Mouse (Mus musculus): ENCODE results near the gene Smad3.

The Smad3 gene

DNA sequence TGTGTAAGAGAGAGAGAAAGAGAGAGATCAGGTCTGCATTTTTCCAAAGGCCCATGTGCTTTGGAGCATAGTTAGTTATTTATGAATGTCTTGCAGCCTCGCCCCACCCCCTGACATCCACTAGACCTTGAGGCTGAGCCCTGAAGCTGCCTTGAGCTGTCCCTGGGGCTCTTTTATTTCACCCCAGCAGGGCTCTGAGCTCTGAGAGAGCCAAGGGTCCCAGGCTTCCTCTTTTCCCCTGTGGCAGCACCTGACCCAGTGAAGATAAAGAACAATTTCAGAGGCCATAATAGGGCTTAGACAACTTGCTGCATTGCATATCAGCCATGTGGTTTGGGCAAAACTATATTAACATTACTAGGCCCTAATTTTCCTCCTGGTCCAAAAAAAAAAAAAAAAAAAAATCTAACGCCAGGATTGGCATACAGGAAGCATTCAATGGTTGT is 93.5 kb downstream of the Smad3 start:
- DNase-seq (ENCODE audit: low spot score) = no peak

DNA sequence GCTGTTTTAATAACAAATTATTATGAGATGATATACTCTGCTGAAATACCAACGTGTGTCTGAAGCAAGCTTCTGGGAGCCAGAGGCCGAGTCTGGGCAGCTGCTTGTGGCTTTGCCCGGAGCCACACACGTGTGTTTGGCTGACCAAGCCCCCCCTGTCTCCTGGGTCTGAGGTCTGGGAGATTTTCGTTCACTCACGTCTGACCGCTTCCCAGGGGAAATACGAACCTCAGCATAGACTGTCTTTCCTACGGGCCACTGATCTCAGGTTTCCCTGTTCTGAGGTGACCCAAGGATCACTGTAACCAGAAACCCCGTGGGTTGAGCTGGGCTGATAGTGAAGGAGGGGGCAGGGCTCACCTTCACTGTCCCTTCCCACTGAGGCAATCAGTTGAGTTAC is 94.6 kb downstream of the Smad3 start:
- DNase-seq (ENCODE audit: low spot score) = no peak

DNA sequence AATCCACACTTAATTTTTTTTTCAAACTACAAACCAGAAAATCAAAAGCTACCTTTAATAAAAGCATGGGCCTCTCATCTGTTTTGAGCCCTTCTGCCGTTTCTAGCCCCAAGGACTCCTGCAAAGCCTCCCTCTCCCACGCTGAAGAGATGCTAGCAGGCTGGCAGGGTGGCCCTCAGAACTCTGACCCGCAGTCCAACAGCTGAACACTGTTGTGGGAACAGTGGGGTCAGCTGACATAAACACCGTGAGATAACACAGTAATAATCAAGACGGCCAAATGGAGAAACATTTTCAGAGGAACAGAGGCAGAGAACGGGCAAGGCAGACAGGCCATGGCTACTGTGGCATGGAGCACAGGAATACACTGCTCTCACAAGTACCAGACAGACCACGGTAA is 95.0 kb downstream of the Smad3 start:
- no peak for DNase-seq (ENCODE audit: low spot score)

DNA sequence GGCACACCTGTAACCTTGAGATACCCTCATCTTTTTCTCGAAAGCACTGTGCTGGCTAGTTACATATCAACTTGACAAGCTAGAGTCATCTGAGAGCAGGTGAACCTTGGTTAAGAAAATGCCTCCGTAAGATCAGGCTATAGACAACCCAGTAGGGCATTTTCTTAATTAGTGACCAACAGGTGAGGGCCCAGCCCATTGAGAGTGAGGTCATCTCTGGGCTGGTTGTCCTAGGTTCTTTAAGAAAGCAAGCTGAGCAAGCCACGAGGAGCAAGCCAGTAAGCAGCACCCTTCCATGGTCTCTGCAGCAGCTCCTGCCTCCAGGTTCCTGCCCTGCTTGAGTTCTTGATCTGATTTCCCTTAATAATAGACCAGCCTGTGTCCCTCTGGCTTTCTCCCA is 97.1 kb downstream of the Smad3 start:
- no peak for DNase-seq (ENCODE audit: low spot score)

DNA sequence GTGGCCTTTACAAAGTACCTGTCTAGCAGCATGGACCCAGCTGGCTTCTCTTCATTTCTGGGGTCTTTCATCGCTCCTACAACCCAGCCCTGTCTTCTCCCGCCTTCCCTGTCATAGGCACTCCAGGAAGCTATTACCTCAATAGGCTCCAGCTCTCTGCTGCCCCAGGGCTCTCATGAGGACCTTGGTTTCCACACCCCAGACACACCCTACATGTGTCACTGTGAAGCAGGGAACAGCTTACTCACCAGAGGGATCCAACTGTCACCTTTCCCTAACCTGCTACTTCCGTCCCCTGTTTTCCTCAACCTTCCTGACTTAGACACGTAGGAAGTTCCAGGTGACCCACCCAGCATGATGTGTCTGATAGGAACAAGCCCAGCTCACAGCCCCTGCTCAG is 97.7 kb downstream of the Smad3 start:
- DNase-seq (ENCODE audit: low spot score) = no peak

DNA sequence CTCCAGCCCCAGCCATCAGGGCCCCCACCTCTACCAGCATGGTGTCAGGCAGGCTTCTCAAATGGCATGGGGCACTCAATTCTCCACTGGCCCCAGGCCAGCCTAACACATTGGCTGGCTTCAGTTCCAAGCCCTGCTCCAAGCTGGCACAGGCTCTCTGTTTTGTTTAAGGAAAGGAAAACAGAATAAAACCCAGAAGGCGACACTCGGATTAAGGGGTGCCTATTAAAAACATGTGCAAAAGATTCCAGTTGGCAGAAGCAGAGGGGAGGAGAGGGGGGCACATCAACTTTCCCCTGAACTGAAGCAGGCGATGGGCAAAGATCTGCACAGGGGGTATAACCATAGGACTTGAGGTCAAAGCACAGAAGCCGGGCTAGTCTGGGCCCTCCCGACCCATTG is 98.8 kb downstream of the Smad3 start:
- DNase-seq (ENCODE audit: low spot score) = no peak

DNA sequence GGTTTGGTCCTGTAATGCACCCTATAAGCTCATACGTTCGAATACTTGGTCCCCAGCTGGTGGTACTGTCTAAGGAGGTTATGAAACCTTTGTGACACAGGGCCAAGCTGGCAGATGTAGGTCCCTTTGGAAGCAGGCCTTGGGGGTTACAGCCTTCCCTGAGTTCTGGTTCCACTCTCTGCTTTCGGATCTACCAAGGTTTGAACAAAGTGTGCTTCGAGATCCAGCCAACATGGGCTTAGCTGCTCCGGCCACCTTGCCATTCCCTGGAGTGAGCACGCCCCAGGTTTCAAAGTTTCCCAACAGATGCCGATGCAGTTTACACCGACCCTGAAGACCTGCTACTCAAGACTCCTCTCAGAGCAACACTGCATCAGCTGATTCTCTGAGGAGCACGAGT is 99.4 kb downstream of the Smad3 start:
- no peak for DNase-seq (ENCODE audit: low spot score)

DNA sequence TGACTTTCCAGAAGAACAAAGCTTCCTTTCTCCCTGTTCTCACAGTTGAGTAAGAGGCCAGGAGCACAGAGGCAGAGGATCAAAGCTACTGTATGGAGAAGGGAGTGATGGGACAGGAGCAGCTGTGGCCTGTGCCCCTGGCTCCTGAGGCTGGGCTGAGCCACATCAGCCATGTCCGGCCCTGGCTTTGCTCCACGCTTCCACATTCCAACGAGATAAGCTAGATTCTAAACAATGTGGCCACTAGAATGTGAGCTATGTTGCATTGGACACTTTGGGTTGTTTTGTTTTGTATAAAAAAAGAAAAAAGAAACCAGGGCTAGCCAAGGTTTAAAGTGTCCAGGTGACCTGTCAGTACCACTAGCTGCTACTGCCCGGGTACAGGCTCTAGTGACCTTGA is 100.6 kb downstream of the Smad3 start:
- no peak for DNase-seq (ENCODE audit: low spot score)

DNA sequence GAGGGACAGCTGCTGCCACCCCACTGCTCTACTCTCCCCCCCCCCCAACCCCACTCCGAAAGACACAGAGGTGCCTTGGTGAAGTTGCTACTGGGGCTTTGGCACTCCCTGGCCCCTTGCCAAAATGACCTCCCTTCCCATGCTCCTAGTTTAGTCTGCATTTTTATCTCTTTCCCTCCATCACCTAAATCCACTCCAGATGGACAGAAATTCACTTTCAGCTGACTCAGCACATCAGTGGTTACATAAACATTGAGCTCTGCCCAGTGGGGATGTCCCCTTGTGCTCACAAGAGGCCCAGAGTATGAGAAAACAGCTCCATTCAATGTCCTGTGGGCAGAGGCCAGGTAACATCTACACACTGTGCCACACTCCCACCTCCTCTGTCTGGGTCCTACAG is 102.7 kb downstream of the Smad3 start:
- DNase-seq (ENCODE audit: low spot score) = no peak

DNA sequence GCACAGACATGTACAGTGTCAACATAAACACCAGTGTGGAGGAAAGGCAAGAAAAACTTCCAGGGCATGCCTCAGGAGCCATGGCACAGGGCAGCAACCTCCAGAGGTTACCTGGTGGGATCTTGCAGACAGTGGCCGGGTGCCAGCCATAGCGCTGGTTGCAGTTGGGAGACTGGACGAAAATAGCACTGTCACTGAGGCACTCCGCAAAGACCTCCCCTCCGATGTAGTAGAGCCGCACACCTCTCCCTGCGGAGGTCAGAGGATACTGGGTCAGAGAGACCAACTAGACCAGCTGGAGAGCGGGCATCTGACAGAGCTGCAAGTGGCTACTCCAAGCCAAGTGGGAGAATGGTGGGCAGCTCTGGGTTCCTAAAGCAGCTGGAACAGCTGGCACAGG is 103.2 kb downstream of the Smad3 start:
- no peak for DNase-seq (ENCODE audit: low spot score)

DNA sequence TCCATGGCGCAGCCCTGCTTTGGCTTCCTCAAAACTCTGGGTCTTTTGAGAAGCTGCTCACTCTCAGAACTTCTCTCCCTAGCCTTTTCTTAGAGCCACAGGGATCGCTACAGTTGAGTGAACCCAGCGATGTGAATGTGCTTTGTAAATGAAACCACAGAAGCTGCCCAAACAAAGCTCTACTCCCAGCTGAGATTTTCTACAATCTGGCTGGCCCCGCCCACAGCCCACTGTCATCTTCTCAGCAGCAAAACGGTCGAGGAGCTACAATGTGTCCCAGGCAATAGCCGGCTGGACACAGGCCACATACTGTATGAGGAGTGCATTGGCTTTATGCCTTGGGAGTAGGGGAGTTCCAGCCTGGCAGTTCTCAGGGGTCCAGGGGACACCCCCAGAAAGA is 104.1 kb downstream of the Smad3 start:
- no peak for DNase-seq (ENCODE audit: low spot score)

DNA sequence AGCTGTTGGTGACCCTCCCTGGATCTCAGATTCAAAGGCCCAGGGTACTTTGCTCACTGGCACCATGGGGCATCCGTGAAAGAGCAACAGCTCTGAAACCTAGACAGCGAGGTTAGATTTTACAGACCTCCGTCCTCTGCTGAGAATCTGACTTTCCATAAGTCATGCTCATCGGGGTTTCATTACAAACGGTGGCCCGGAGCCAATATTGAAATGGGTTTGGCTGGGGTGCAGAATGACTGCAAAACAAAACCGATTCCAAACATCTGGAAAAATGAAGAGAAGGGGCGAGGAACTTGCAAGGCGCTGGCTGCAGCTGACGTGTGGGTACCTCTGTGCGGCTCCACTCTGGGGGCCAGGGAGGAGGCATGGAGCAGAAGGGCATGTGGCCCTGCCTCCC is 106.2 kb downstream of the Smad3 start:
- DNase-seq (ENCODE audit: low spot score) = no peak

DNA sequence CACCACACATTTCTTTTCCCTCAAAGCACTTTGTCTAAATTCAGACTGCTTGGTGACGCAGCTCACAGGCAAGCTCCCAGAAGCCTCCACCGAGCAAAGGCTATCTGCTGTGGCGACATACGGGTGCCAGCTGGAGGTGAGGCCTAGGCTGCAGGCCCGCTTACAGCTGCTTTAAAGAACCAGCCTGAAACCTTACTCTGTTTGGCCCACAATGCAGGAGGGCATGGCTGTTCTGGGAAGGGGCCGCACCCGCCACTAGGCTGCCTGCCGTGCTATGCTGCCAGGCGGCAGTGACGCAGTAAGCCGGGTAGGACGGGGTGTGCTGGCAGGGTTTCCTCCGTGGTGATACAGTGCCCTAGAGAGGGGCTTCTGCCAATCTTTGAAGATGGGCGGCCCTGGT is 106.9 kb downstream of the Smad3 start:
- DNase-seq (ENCODE audit: low spot score) = no peak

DNA sequence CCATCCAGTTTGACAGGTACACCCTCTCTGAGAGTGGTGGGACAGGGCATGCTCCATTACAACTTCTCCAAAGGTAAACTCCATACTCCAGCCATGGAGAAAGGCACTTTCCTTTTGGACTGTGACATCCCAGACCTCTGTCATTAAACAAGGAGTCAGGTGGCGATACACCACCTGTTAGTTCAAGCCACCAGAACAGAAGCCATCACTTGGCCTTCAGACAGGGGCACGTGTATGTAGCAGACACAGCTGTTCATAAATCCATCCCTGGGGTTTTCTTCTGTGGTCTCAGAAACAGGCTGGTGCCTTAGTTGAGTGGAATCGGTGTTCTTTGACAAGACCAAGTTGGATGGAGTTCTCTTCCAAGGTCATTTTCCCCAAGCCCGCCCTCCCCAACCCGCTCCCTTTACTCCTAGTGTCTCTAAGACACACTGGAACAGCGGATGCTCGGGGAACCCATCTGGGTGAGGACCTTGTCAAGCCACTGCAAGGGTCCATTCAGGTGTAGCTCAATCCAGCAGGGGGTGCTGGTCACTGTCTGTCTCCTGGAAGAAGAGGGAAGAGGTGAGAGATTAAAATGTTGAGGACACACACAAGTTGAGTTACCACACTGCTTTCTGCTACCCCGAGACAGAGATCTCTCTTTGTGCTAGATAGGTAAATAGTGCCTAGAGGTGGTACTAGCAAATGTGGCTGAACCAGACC is 107.8 kb downstream of the Smad3 start:
- no peak for DNase-seq (ENCODE audit: low spot score)

DNA sequence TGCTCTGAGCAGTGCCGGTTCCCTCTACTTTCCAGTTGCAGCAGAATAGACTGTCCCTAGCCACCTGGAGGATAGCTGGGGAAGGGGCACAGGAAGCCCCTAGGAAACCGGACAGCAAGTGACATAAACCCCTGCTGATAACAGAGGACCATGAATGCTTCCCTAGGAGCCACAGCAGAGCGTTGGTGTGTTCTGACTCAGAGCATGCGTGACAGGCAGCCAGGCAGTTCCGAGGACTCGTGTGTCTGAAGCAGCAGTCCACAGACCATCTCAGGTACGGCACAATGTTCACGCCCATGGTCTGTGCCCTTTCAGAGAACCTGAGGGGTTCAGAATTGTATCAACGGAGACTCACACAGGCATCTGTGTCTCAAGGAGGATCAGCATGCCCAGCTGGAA is 109.3 kb downstream of the Smad3 start:
- no peak for DNase-seq (ENCODE audit: low spot score)

DNA sequence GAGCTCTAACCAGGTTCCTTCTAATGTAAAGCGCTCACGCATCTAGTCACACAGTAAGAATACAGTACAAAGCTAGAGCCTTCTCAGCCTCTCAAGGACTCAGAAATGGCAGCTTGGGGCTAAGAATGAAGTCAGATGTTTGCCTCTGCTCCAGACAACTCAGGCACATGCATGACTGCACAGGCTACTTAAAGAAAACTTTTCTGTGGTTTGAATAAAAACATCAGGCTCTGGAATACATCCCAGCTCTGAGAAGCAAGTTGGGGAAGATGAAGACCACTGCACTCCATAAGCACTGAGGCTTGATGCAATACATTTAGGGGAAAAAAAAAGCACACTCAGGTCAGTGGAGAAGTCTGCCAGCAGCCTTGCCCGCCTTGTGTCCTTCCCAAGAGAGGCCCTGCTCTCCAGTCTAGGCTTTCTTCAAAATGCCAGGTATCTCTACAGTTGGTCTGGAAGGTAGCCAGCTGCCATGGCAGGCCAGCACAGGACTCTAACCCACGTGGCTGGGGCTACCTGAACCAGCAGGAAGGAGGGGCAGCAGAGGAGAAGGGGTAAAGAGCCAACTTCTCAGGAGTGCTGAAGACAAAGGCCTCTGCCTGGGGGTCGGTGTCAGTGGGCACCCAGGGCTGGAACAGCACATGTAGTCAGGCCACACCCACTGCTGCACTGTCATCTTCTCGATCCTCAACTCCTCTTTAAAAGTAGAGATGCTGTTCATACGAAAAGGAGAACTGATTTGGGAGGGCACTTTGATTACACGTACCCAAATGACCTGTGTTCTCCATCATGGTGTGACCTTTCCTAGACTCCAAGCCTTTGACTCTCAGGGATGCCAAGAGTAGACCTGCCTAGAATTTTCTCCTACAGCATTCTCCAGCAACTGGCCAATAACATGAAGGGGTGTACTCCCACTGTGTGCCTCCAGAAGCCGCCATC is 109.9 kb downstream of the Smad3 start:
- no peak for DNase-seq (ENCODE audit: low spot score)

DNA sequence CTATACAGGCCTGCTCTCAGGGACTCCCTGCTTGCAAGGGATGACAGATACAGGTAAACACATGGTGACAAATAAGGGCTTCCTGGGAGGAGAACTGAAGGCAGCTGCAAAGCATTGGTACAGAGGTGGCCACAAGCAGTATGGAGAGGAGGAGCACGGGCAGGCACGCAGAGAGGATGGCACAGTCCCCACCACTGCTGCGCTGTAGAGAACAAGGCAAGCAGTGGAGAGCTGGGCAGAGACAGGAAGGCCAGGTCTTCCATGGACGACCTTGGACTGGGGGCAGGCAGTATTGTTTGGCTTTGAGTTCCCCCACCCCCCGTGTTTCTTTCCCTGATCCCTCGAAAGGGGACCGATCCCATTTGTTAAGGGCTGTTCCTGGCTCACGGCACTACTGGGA is 112.7 kb downstream of the Smad3 start:
- no peak for DNase-seq (ENCODE audit: low spot score)

DNA sequence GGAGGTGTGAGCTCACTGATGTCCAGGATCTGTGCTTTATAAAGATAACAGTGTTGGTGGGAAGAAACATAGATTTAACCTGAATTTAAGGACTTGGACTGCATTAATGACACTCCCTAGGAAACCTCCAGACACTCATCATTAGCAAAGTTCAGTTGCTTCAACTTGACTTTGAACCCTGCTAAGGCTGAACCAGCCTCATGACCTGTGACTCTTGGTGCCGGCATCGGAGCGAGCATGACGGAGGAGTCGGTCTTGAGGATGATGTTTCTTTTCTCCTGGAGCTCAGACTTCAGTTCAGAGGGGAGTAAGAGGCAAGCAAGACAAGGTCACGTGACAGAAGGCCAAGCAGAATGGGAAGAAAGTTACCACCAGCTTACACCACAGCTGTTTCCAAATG is 113.8 kb downstream of the Smad3 start:
- DNase-seq (ENCODE audit: low spot score) = no peak

DNA sequence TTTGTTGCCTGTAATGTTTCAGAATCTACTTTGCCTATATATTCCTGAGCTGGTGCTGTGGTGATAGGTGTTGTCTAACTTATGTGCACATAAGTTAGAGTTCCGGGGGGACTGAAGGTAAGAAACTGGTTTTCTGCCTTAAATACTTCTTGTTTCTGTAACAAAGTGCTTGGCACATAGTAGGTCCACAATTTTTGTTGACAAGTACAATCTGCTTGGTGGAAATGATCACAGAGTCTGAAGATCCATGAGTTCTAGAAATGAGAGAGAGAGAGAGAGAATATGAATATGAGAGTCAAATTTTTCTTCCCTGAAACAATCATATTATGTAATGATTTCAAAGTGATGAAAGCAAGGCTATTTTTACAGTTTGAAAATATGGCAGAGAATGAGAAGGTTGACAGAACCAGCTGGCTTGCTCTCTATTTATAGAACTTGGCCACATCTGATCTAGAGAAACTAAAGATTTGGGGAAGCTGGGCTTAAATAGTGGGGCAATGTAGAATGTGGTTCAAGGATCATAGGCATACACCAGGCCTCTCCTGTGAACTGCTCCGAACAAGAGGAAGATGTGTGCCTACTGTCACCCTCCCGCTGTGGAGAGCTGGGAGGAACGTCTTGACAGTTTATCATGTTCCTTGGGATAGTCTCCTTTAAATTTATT is 115.7 kb downstream of the Smad3 start:
- DNase-seq (ENCODE audit: low spot score) = no peak

DNA sequence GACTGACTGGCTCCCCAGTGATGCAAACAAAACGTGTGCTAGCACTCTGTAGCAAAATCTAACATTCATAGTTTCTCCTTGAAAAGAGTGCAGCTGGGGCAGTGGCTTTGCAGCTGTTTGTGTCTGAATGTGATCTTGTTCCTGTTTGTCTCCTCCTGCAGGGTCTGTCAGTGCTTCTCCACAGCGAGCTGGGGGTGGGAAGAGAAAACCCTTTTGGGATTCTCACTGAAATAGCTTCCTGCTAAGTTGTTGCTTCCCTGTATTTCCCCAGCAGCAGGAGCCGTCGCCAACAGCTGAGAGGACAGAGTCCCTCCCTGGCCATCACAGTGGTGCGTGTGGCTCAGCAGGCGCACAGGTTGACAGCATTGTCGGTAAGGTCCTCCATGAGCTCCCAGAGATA is 121.7 kb downstream of the Smad3 start:
- no peak for DNase-seq (ENCODE audit: low spot score)

DNA sequence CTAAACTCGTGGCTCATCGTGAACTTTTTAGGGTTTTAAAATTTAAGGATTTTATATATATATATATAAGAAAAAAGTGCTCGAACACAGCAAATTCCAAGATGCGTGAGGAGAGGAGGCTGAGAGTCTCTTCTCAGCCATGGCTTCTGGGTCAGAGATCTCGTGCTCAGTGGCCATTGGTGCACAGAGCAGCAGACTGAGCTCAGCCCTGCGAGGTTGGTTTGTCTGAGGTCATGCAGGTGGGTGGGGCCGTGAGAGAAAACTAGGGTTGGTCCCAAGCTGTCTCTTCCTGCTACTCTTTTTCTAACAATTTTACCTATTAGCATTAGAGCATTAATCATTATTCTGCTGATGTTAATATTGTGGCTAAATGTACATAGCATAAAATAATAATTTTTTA is 124.5 kb downstream of the Smad3 start:
- no peak for DNase-seq (ENCODE audit: low spot score)

DNA sequence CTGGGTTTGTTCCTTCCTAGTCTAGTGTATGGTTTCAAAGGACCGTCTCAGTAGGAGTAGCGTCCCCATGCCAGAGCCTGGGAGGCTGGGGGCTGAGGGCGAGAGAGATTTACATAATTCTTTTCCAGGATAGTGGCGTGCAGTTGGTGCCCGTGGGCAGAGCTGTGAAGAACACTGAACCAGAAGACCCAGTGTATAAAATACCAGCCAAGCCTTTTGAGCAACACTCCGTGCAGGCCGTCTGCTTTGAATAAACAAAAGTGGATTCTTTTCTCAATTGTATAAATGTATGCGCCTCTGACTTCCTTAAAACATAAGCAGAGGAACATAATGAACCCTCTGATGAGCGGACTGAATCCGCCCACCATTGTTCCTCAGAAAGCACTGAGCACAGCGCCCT is 124.9 kb downstream of the Smad3 start:
- no peak for DNase-seq (ENCODE audit: low spot score)

DNA sequence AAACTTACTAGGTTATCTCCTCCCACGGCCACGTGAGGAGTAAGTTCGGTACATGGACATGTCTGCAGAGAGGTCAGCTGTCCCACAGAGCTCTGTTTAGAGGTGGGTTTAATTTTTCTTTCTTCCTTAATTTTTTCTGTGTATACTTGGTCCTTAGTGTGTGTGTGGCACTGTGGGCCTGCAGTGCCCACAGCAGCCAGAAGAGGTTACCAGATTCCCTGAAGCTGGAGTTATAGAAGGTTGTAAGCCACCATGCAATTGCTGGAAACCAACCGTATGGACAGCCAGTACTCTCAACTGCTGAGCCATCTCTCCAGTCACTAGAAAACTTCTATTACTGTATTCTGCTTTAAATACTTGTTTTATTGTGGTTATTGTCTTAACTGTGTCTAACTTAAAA is 125.7 kb downstream of the Smad3 start:
- no peak for DNase-seq (ENCODE audit: low spot score)

All from layer of hippocampus, adult 9-10 months (tissue).